Mouse (Mus musculus) erythroblast, embryonic 14.5 days (primary cell): ENCODE results near the gene Hist1h2ab.
"Not testable (repeated sequence)": the region's sequence is repeated elsewhere in the genome, so short reads cannot be mapped to it uniquely, and the experiment has no call there.

ENCODE experiments used
- GATA1 ChIP-seq: IDR thresholded peaks from 2 replicates; pipeline ENCODE4 v1.6.1; 2012; ENCODE audit warnings: low read length, inconsistent platforms, mixed read lengths
- TAL1 ChIP-seq: IDR thresholded peaks from 3 replicates; pipeline ENCODE4 v1.6.1; 2012; ENCODE audit warnings: low read length, inconsistent platforms, mixed read lengths

GRCm38 (mm10) chr13:23769613-23770012 lies 18.7 kb downstream of the Hist1h2ab start, which contains the start of gene Trim38:
- TF ChIP-seq GATA1, TAL1: not testable (repeated sequence)
